Mouse (Mus musculus) urinary bladder, adult 18-20 months (tissue): Measurements from ENCODE around the gene Pnmt.

ENCODE experiments used
- DNase-seq, 2 experiments: peaks; one replicate each; pipeline ENCODE4 v3.0.0; 2022; ENCODE audit warnings: low spot score in 2 of 2, mixed read lengths in 2 of 2

Pnmt gene

GRCm38 (mm10) chr11:98385638-98386585 lies at the start of gene Pnmt:
Gene Pnmt (plus strand): TSS chr11:98386450.
- no peak for DNase-seq

- DNase-seq, result peak in 1 of 2 experiments; percentile 50
Observed at GRCm38 (mm10) chr11:98338507-98338961, 47.7 kb upstream of the Pnmt start.

DNA sequence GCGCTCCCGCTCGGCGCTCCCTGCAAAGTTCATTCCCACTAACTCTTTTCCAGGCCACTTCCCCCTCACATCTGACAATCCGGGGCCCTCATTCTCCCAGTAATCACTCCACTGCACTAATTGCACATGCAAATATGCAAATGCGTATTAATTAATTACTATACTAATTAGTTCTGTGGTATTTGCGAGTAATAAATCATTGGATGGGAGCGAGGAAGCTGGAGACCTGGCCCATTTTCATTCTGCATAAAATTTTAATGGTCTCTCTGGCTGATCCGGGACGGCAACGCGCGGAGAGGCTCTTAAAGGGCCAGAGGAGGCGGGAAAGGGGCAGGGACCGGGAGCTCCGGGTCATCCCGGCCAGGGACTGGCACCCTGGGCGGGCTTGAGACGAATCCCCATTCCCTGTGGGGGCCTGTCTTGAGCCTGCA lies 47.2 kb upstream of the Pnmt start:
- no peak for DNase-seq

GRCm38 (mm10) chr11:98339679-98340287 lies 46.5 kb upstream of the Pnmt start:
- no peak for DNase-seq

DNA sequence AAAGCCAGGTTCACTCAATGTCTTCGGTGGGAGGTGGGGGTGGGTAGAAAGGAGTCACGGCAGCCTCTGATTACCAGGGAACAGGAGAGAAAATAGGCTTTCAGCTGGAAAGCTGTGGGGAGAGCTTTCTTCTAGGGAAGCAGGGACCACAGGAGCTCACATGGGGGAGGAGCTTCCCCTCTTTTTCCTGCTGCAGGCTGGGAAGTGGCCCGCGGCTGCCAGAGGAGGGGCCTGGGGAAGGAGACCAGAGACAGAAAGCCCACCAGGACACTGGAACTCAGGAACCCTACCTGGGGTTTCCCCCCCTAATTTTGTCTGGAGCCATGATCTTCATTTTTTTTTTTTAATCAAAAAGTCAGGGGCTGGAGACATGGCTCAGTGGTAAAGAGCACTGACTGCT lies 45.7 kb upstream of the Pnmt start:
- no peak for DNase-seq

DNA sequence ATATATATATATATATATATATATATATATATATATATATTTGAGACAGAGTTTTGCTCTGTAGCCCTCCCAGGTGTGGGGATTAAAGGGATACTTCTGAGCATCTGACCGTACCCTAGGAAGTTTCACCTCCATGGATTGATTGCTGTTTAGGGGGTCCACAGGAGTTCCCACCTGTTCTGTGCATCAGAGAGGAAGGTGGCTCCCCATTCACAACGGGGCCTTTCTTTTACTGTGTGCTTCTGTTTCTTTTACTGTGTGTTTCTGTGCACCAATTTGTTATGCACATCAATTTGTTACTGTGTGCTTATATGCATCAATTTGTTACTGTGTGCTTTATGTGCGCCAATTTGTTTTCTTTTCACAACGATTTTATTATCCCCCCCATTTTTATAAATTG lies 45.1 kb upstream of the Pnmt start:
- no peak for DNase-seq

DNA sequence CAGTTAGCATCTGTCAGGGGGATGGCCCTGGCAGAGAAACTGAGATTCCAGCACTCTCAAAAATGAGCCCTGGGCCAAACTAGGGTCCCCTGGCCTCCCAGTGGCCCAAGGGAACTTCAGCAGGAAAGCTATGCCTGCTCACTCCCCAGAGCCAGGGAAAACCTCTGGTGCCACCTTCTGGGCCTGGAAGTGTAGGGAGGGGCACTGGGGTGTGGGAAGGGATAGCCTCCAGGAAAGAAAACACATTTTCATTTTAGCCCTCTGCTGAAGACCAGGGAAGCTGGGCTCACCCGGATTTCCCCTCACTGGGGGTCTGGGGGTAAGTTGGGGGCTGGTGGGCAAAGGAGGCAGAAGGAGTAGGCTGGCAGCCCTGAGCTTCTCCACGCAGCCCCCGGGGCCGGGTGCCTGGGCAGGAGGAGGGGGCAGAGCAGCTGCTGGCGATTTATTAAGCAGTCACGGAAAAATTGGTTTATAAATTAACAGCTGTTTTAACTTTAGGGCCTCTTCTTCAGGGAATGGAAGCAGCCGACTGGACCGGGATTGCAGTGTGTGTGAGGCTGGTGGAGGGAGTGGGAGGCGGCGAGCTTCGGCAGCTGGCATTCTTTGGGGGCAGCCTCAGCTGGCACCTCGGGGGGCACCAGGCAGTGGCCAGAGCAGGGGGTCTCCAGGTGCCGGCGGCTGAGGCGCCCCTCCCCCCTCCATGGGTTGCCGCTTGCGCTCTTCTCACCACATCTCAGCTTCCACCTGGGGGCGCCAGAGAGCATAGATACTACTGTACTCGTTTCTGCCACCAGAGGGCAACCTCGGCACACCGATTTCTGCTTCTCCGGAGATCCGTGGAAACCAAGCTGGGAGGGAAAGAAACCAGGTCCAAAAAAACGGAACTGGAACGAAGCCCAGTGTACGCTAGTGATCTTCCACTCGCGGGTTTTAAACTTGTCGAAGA lies 44.0 kb upstream of the Pnmt start:
- DNase-seq, result peak; percentile 85 to 99

GRCm38 (mm10) chr11:98345253-98345652 lies 41.0 kb upstream of the Pnmt start:
- DNase-seq, result peak; percentile 52 to 76

GRCm38 (mm10) chr11:98346168-98346567 lies 40.1 kb upstream of the Pnmt start:
- no peak for DNase-seq

DNA sequence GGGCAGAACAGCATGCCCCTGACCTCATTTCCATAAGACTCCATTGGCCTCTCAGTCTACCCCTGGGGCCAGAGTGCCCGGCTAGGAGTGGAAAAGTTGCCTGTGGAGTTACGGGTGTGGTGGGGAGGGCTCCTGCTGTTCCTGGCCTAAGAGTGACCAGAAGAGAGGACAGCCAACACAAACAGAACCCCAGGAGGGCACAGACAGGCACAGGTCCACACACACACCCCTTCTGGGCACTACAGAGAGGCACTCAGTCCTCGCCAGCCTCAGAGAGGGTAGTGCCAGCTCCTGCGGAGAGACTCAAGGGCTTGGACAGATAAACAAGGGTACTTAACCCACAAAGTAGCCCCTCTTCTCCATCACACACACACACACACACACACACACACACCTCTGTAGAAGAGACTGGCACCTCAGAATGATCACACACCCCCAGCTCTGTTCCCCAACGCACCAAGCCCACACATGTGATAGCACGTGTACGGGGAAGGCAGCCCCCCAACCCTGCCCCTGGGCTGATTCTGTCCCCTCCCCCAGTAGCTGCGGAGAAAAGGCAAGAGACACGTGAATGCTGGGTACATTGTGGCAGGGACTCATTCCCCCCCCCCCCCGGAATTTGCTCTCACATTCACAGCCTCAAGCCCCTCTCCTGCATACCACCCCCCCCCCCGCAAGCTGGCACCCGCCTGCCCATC lies 38.7 kb upstream of the Pnmt start:
- DNase-seq, result no peak

- no peak for DNase-seq
Observed at GRCm38 (mm10) chr11:98348083-98348961, 37.9 kb upstream of the Pnmt start, which contains the start of gene Ppp1r1b. Gene Ppp1r1b (plus strand): TSS chr11:98348404.

GRCm38 (mm10) chr11:98349308-98349707 lies 36.9 kb upstream of the Pnmt start:
- no peak for DNase-seq

GRCm38 (mm10) chr11:98352272-98352990 lies 33.8 kb upstream of the Pnmt start:
- DNase-seq, result no peak

GRCm38 (mm10) chr11:98353651-98354211 lies 32.5 kb upstream of the Pnmt start:
- no peak for DNase-seq

- no peak for DNase-seq
Observed at GRCm38 (mm10) chr11:98354445-98354844, 31.8 kb upstream of the Pnmt start.

- DNase-seq, result no peak
Observed at GRCm38 (mm10) chr11:98355732-98356299, 30.4 kb upstream of the Pnmt start.

DNA sequence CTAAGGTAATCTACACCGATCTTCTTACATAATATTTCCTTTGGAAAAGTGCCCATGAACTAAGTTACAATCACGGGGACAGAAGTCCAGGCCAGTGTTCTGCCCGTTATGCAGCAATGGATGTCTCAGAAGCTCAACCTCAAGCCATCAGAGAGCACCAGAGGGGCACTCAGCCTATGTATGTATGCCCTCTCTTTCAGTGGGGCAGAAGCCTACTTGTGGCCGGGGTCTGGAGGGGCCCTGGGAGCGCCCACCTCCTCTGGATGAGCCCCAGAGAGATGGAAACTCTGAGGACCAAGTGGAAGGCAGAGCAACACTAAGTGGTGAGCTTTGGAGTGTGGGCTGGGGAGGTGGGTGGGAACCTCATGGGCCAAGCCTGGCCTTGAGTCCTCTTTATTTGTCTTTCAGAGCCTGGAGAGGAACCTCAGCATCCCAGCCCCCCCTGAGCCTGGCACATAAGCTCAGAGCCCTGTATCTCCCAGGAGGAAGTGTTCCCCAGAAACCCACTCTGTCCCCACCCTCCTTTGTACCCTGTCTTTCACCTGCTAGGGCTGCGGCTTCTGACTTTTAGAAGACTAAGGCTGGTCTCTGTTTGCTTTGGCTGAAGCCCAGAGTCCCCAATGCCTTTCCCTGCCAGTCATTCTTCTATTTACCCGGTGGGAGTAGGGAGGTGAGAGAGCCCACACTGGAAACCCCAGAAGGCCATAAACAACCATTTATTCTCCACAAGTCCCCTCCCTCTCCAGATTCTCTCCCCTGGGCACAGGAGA lies 29.4 kb upstream of the Pnmt start:
- DNase-seq, result no peak
